Mouse (Mus musculus): ENCODE results near the gene Lman2.

DNA sequence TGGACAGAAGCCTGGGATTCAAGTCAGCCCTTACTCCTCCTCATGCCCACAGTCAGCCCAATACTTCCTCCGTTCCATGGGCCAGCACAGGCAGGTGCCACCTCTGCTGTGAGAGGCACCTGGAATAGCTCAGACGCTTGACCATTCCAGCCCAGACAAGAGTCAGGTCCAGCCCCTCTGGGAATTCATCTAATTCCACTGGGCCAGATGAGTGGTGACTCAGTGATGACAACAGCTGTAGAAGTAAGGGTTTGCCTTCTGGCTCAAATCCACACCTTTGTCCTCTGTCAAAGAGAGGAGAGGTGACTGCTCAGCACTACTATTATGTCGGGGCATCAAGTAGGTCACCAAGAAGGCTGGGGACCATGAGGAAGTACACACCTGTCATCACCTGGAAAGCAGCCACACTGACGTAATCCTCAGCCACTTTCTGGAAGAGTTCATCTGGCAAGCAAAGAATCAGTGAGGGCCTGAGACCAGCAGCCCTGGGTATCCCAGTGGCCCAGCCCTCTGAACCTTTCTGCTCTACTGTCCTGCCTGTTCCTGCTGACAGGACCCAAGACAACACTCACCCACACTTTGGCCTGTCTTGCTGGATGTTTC is 42.6 kb downstream of the Lman2 start, which contains the start of gene Prelid1:
- TF ChIP-seq GATA1 (IDR thresholded peaks at IDR 0.05; ENCODE audit: borderline replicate concordance, low read length) (no peak), FLI1 (IDR thresholded peaks at IDR 0.05; ENCODE audit: low read length) (no peak)
